Mouse (Mus musculus) stomach, postnatal 0 days (tissue): ENCODE results near the gene Snrnp35.

Source experiments
- CTCF ChIP-seq: IDR thresholded peaks from 2 replicates; pipeline ENCODE4 v1.5.1; 2016; ENCODE audit warnings: antibody characterized with exemption, low read depth, mild to moderate bottlenecking, moderate library complexity
- EP300 ChIP-seq: optimal IDR thresholded peaks from 2 replicates; pipeline ENCODE3; 2016; ENCODE audit warnings: antibody characterized with exemption

DNA sequence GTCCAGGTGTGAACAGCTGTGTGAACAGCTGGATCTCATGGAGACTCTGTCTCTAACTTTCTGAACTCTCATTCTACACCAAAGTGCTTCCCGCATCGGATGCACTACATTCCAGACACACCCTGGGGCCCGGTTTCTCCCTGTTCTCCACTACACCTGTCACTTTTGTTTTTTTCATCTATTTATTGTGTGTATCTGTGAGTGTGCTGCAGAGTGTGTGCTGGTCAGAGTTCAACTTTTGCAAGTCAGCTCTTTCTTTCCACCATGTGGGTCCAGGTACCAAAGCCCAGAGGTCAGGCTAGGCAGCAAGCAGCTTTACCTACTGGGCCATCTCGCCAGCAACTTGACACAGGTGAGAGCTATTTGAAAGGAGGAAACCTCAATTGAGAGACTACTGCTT is 22.3 kb downstream of the Snrnp35 start:
- TF ChIP-seq CTCF, result no peak
- TF ChIP-seq EP300, result no peak
